ENCODE assay signal across 8 mouse cellular contexts in genomic region chr11:60184346-60185325, GRCm38 (mm10). TPM values are rescaled to one million over a fixed set of nuclear protein-coding genes. Genes with fewer than 3 reads are reported as not detected.
DNase-seq lines count a peak whose midpoint lies in the region; ATAC-seq lines count a peak whose summit lies in the region.

No protein-coding gene starts in this region.

- peak overlapping the region; percentile 57; the same call in 1 of the 2 replicates for H3K27ac ChIP-seq in heart, embryonic 16.5 days (ENCODE audit: low read length)
- peak overlapping the region; percentile 58 for H3K27ac ChIP-seq in embryonic facial prominence, embryonic 10.5 days (replicated peaks)
- H3K27ac ChIP-seq in intestine, embryonic 14.5 days (ENCODE audit: low read depth), result peak overlapping the region; percentile 23; the same call in 1 of the 2 replicates
- H3K27ac ChIP-seq in midbrain, embryonic 14.5 days (replicated peaks; ENCODE audit: low read depth, low read length), result peak overlapping the region; percentile 85

- peak overlapping the region; percentile 28 for H3K4me2 ChIP-seq in heart, embryonic 16.5 days (ENCODE audit: low read depth, low read length)
- H3K4me2 ChIP-seq in intestine, embryonic 14.5 days (ENCODE audit: low read length), result no peak overlapping the region
- H3K4me2 ChIP-seq in midbrain, embryonic 14.5 days (ENCODE audit: low read length), result peak overlapping the region; percentile 23

- H3K36me3 ChIP-seq in heart, embryonic 16.5 days (ENCODE audit: control insufficient read depth, insufficient read depth), result peaks cover 37% of the 10 kb centered on the region
- H3K36me3 ChIP-seq in embryonic facial prominence, embryonic 10.5 days (replicated peaks), result peaks cover 74% of the 10 kb centered on the region
- H3K36me3 ChIP-seq in intestine, embryonic 14.5 days (ENCODE audit: control insufficient read depth, insufficient read depth, low read length), result peaks cover 53% of the 10 kb centered on the region
- peaks cover 45% of the 10 kb centered on the region for H3K36me3 ChIP-seq in midbrain, embryonic 14.5 days (ENCODE audit: control insufficient read depth, insufficient read depth, low read length)

- intact Hi-C loops in heart, postnatal 25 days (cut with DNase I), result no loop called here

- peaks cover 55% of the 10 kb centered on the region for H3K4me1 ChIP-seq in heart, embryonic 16.5 days (ENCODE audit: control insufficient read depth, insufficient read depth, low read length)
- H3K4me1 ChIP-seq in embryonic facial prominence, embryonic 10.5 days, result peaks cover 72% of the 10 kb centered on the region
- H3K4me1 ChIP-seq in intestine, embryonic 14.5 days (replicated peaks; ENCODE audit: control insufficient read depth, insufficient read depth, low read length), result peaks cover 56% of the 10 kb centered on the region
- H3K4me1 ChIP-seq in midbrain, embryonic 14.5 days (ENCODE audit: control insufficient read depth, insufficient read depth, low read length), result peaks cover 58% of the 10 kb centered on the region

- ATAC-seq in heart, embryonic 16.5 days (replicated peaks; ENCODE audit: extremely low read depth, insufficient read depth, low FRiP score), result no peak
- ATAC-seq in intestine, embryonic 14.5 days (replicated peaks; ENCODE audit: low FRiP score, low TSS enrichment, low read depth), result 0 out of 2 replicates have a peak, but pooled peaks have one; percentile 26
- peak; percentile 18; the same call in 1 of the 2 replicates for ATAC-seq in midbrain, embryonic 14.5 days (ENCODE audit: low FRiP score, low TSS enrichment)

- peak overlapping the region; percentile 42; the same call in 1 of the 2 replicates for H3K9ac ChIP-seq in heart, embryonic 16.5 days (ENCODE audit: low read length)
- H3K9ac ChIP-seq in intestine, embryonic 14.5 days (ENCODE audit: low read length), result no peak overlapping the region
- H3K9ac ChIP-seq in midbrain, embryonic 14.5 days (replicated peaks; ENCODE audit: low read length), result peak overlapping the region; percentile 56

- no peaks in the 10 kb centered on the region for H3K9me3 ChIP-seq in heart, embryonic 16.5 days (replicated peaks; ENCODE audit: control insufficient read depth, low read length)
- H3K9me3 ChIP-seq in embryonic facial prominence, embryonic 10.5 days, result no peaks in the 10 kb centered on the region
- no peaks in the 10 kb centered on the region for H3K9me3 ChIP-seq in intestine, embryonic 14.5 days (ENCODE audit: control insufficient read depth, low read length)
- H3K9me3 ChIP-seq in midbrain, embryonic 14.5 days (ENCODE audit: control insufficient read depth, low read length), result no peaks in the 10 kb centered on the region

- 43% methylated on average over 22 of the region's 22 CpGs for WGBS in heart, embryonic 16.5 days
- WGBS in embryonic facial prominence, embryonic 10.5 days, result 67% methylated on average over 22 of the region's 22 CpGs
- WGBS in intestine, embryonic 14.5 days, result 45% methylated on average over 22 of the region's 22 CpGs
- 16% methylated on average over 22 of the region's 22 CpGs for WGBS in midbrain, embryonic 14.5 days

- no peaks in the 10 kb centered on the region for H3K27me3 ChIP-seq in heart, embryonic 16.5 days (ENCODE audit: control insufficient read depth, insufficient read depth, low read length)
- no peaks in the 10 kb centered on the region for H3K27me3 ChIP-seq in embryonic facial prominence, embryonic 10.5 days (replicated peaks; ENCODE audit: low read depth, poor library complexity, severe bottlenecking)
- no peaks in the 10 kb centered on the region for H3K27me3 ChIP-seq in intestine, embryonic 14.5 days (replicated peaks; ENCODE audit: control insufficient read depth, insufficient read depth, low read length)
- no peaks in the 10 kb centered on the region for H3K27me3 ChIP-seq in midbrain, embryonic 14.5 days (ENCODE audit: control insufficient read depth, insufficient read depth, low read length)

- no peak for DNase-seq in heart, postnatal 25 days (ENCODE audit: low spot score)
- DNase-seq in embryonic facial prominence, embryonic 10.5 days (ENCODE audit: low spot score), result no peak
- no peak for DNase-seq in intestine, embryonic 14.5 days (ENCODE audit: low spot score)
- peak; percentile 75 for DNase-seq in midbrain, embryonic 14.5 days
- no peak for DNase-seq in ovary, postnatal 14 days (ENCODE audit: low spot score)
- no peak for DNase-seq in lung, adult 18-20 months
- DNase-seq in gastrocnemius, postnatal 25 days, result no peak

- no peak overlapping the region for H3K4me3 ChIP-seq in heart, embryonic 16.5 days (ENCODE audit: low read length)
- H3K4me3 ChIP-seq in embryonic facial prominence, embryonic 10.5 days, result no peak overlapping the region
- H3K4me3 ChIP-seq in intestine, embryonic 14.5 days (ENCODE audit: low read depth, low read length), result no peak overlapping the region
- no peak overlapping the region for H3K4me3 ChIP-seq in midbrain, embryonic 14.5 days (replicated peaks; ENCODE audit: low read depth, low read length)

RNA-seq across cellular contexts. Expression of gene Srebf1, which starts 37.7 kb away (rescaled TPM):
- 36.1 and 47.0 TPM in 2 replicates for polyA plus RNA-seq in heart, embryonic 16.5 days (2015; fragmentation: Nextera tagmentation; extraction: Ambion mirVana)
- 10 to 100 TPM; 30.7 to 38.3 TPM for total RNA-seq in heart, postnatal 25 days (2021)
- 50.9 and 52.1 TPM in 2 replicates for polyA plus RNA-seq in embryonic facial prominence, embryonic 10.5 days (2016; fragmentation: Nextera tagmentation; extraction: Ambion mirVana)
- polyA plus RNA-seq in intestine, embryonic 14.5 days (2014; fragmentation: Nextera tagmentation; extraction: Ambion mirVana), result 85.0 and 97.7 TPM in 2 replicates
- polyA plus RNA-seq in midbrain, embryonic 14.5 days (2014; fragmentation: Nextera tagmentation; extraction: Ambion mirVana), result 34.5 and 35.2 TPM in 2 replicates
- 10 to 100 TPM; 16.8 to 20.0 TPM for total RNA-seq in gastrocnemius, postnatal 25 days (2021)

Comparison
In these comparisons a context has a peak if more than half of its experiments do, and no peak if none do; other contexts are left out.
1. H3K27ac ChIP-seq: peak in every context shown above with its lines; median percentile 85 in midbrain, embryonic 14.5 days; 58 in embryonic facial prominence, embryonic 10.5 days; 57 in heart, embryonic 16.5 days; 23 in intestine, embryonic 14.5 days.